Mouse (Mus musculus) MEL (cell line): ENCODE measurements at regions not wholly inside any gene's neighbourhood (a gene's known extent, or its start where the extent isn't known, plus 50 kb on each side); places are given as distances from the start of the nearest gene placed in this dataset.

Experiments
- DNase-seq: peaks from one replicate; pipeline ENCODE4 v3.0.0; 2011; ENCODE audit warnings: low read depth, low spot score
- H3K27ac ChIP-seq: 2 replicates; pipeline ENCODE4 v1.5.1; 2012; ENCODE audit warnings: low read depth, mild to moderate bottlenecking, control low read depth, low read length, moderate library complexity; ENCODE audit not compliant: control insufficient read depth
- H3K27me3 ChIP-seq, 2 experiments: fragments of 150-350 bp in 1 of 2; sonication (generic) in 1 of 2; 2 replicates each; pipeline ENCODE4 v1.6.1; 2012; ENCODE audit warnings: low read length in 2 of 2, mild to moderate bottlenecking in 2 of 2, improper control_type of control experiment in 1 of 2, moderate library complexity in 1 of 2; ENCODE audit not compliant: insufficient read depth in 2 of 2, control insufficient read depth in 1 of 2
- H3K36me3 ChIP-seq, 2 experiments: 2 replicates each; pipeline ENCODE4 v1.6.1; 2012 to 2014; ENCODE audit warnings: low read length in 2 of 2, improper control_type of control experiment in 1 of 2, inconsistent platforms in 1 of 2, mild to moderate bottlenecking in 1 of 2; ENCODE audit not compliant: insufficient read depth in 2 of 2, control insufficient read depth in 1 of 2
- H3K4me1 ChIP-seq, 2 experiments: fragments of 150-350 bp in 1 of 2; sonication (generic) in 1 of 2; 2 replicates each; pipeline ENCODE4 v1.6.1; 2012; ENCODE audit warnings: low read length in 2 of 2, improper control_type of control experiment in 1 of 2, mild to moderate bottlenecking in 1 of 2; ENCODE audit not compliant: insufficient read depth in 2 of 2, control insufficient read depth in 1 of 2
- H3K4me3 ChIP-seq, 2 experiments: fragments of 150-350 bp in 1 of 2; sonication (generic) in 1 of 2; 2 replicates each; pipeline ENCODE4 v1.5.1; 2012; ENCODE audit warnings: low read depth in 2 of 2, low read length in 2 of 2, mild to moderate bottlenecking in 2 of 2, moderate library complexity in 2 of 2, control low read depth in 1 of 2, improper control_type of control experiment in 1 of 2; ENCODE audit not compliant: control insufficient read depth in 1 of 2, insufficient read depth in 1 of 2
- H3K79me2 ChIP-seq: 2 replicates; pipeline ENCODE4 v1.6.1; 2012; ENCODE audit warnings: mild to moderate bottlenecking, low read length, moderate library complexity; ENCODE audit not compliant: control insufficient read depth, poor library complexity, insufficient read depth
- H3K9ac ChIP-seq: 2 replicates; pipeline ENCODE4 v1.6.1; 2012; ENCODE audit warnings: low read depth, mild to moderate bottlenecking, control low read depth, low read length, moderate library complexity; ENCODE audit not compliant: control insufficient read depth, poor library complexity, severe bottlenecking
- H3K9me3 ChIP-seq: fragments of 150-350 bp; sonication (generic); replicated peaks from 2 replicates; pipeline ENCODE4 v1.6.1; 2012; ENCODE audit warnings: mild to moderate bottlenecking, low read length, improper control_type of control experiment, moderate library complexity; ENCODE audit not compliant: insufficient read depth
- CHD2 ChIP-seq: IDR thresholded peaks from 2 replicates; pipeline ENCODE4 v1.6.1; 2011; ENCODE audit warnings: low read length, improper control_type of control experiment
- CTCF ChIP-seq, 3 experiments: IDR thresholded peaks in 2 of 3; conservative IDR thresholded peaks in 1 of 3; 2 replicates each; pipeline ENCODE4 v1.5.1; 2011 to 2012; ENCODE audit warnings: low read length in 3 of 3, low read depth in 2 of 3, mild to moderate bottlenecking in 2 of 3, improper control_type of control experiment in 1 of 3, inconsistent platforms in 1 of 3, mixed read lengths in 1 of 3, moderate library complexity in 1 of 3; ENCODE audit not compliant: control insufficient read depth in 1 of 3, insufficient read depth in 1 of 3, poor library complexity in 1 of 3, severe bottlenecking in 1 of 3
- E2F4 ChIP-seq: IDR thresholded peaks from 2 replicates; pipeline ENCODE4 v1.6.1; 2011; ENCODE audit warnings: low read depth, low read length, improper control_type of control experiment, borderline replicate concordance
- ETS1 ChIP-seq: IDR thresholded peaks from 2 replicates; pipeline ENCODE4 v1.6.1; 2012; ENCODE audit warnings: low read depth, mild to moderate bottlenecking, inconsistent platforms, low read length, improper control_type of control experiment, moderate library complexity
- GATA1 ChIP-seq: IDR thresholded peaks from 2 replicates; pipeline ENCODE4 v1.6.1; 2011; ENCODE audit warnings: low read depth, low read length, improper control_type of control experiment
- JUND ChIP-seq: IDR thresholded peaks from 2 replicates; pipeline ENCODE4 v1.6.1; 2011; ENCODE audit warnings: low read depth, mild to moderate bottlenecking, improper control_type of control experiment, low read length
- KAT2A ChIP-seq: conservative IDR thresholded peaks from 2 replicates; pipeline ENCODE4 v1.6.1; 2012; ENCODE audit warnings: low read depth, low read length, improper control_type of control experiment, inconsistent platforms
- MYC ChIP-seq: IDR thresholded peaks from 2 replicates; pipeline ENCODE4 v1.6.1; 2011; ENCODE audit warnings: low read depth, mild to moderate bottlenecking, low read length, improper control_type of control experiment, moderate library complexity
- NELFE ChIP-seq: IDR thresholded peaks from 2 replicates; pipeline ENCODE4 v1.6.1; 2011; ENCODE audit warnings: low read depth, low read length, improper control_type of control experiment
- POLR2AphosphoS5 ChIP-seq: IDR thresholded peaks from 2 replicates; pipeline ENCODE4 v1.6.1; 2012; ENCODE audit warnings: low read depth, borderline replicate concordance, mild to moderate bottlenecking, inconsistent platforms, low read length, moderate library complexity, mixed read lengths
- USF1 ChIP-seq: IDR thresholded peaks from 2 replicates; pipeline ENCODE4 v1.6.1; 2014; ENCODE audit warnings: low read depth, mild to moderate bottlenecking, inconsistent platforms, low read length, improper control_type of control experiment, moderate library complexity
- ZC3H11A ChIP-seq: IDR thresholded peaks from 2 replicates; pipeline ENCODE4 v1.6.1; 2012; ENCODE audit warnings: low read depth, mild to moderate bottlenecking, inconsistent platforms, low read length, improper control_type of control experiment

DNA sequence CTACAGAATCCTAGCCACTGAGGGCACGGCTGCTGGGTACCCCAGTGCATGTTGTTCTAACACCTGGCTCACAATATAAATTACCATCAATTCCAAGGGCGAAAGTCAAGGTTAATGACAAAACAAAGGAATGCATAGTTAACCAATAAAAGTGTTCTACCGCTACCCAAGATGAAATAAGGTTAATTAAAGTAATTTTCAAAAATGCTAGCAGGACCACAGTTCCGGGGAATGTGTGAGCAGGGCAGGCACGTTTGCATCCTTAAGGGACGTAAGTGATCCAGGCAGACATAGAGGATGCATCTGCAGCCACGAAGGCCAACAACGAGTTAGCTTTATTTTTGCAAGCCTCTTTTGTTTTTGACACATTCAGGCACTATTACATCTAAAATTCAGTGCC, 220.3 kb upstream of the Nfe2l3 start:
- Histone ChIP-seq H3K9ac (no peak overlapping the region), H3K27me3 (no peaks in the 10 kb centered on the region; a peak in 1 of 4 replicates), H3K4me3 (no peak overlapping the region), H3K27ac (no peak overlapping the region), H3K36me3 (no peaks in the 10 kb centered on the region), H3K9me3 (no peaks in the 10 kb centered on the region), H3K79me2 (no peaks in the 10 kb centered on the region; the same call in 1 of the 2 replicates), H3K4me1 (peaks cover 0 to 3% of the 10 kb centered on the region in 2 experiments; a peak in 3 of 4 replicates)
- TF ChIP-seq KAT2A (no peak), POLR2AphosphoS5 (no peak), CHD2 (no peak), CTCF (IDR thresholded peaks at IDR 0.05 in 2 of 3, conservative IDR thresholded peaks at IDR 0.05 in 1 of 3; ENCODE audit: control insufficient read depth in 1 of 3, insufficient read depth in 1 of 3, low read depth in 2 of 3, low read length in 3 of 3, poor library complexity in 1 of 3, severe bottlenecking in 1 of 3) (no peak), E2F4 (no peak), GATA1 (no peak), JUND (no peak), ETS1 (no peak), NELFE (no peak), USF1 (no peak)
- no peak for DNase-seq

- no peaks in the 10 kb centered on the region for H3K79me2 ChIP-seq
- H3K36me3 ChIP-seq, result no peaks in the 10 kb centered on the region
- DNase-seq, result no peak
- H3K27me3 ChIP-seq, result no peaks in the 10 kb centered on the region; a peak in 1 of 4 replicates
- no peaks in the 10 kb centered on the region for H3K9me3 ChIP-seq
- H3K27ac ChIP-seq, result no peak overlapping the region
- no peaks in the 10 kb centered on the region for H3K4me1 ChIP-seq
- H3K4me3 ChIP-seq, result no peak overlapping the region
- TF ChIP-seq E2F4 (no peak), CTCF (IDR thresholded peaks at IDR 0.05 in 2 of 3, conservative IDR thresholded peaks at IDR 0.05 in 1 of 3; ENCODE audit: control insufficient read depth in 1 of 3, insufficient read depth in 1 of 3, low read depth in 2 of 3, low read length in 3 of 3, poor library complexity in 1 of 3, severe bottlenecking in 1 of 3) (no peak)
- H3K9ac ChIP-seq, result no peak overlapping the region
Measured at GRCm38 (mm10) chr6:51215371-51215770, 217.1 kb upstream of the Nfe2l3 start.

DNA sequence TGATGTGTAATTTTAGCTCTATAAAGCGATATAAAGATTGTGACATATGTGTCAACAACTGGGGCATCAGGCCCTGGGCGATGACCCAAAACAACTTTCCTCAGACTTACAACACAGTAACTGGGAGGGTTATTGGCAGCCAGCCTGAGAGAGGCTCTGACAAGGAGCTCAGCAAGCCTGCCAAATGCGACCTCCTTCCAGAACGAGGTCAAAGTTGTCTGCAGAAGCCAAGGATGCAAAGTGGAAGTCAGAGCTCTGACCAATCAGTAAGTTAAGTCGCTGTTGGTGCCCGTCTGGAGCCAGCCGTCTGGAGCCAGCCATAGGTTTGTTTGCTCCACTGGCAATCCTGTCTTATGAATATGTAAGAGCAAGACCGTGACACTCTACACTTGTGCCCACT, 216.0 kb upstream of the Nfe2l3 start:
- TF ChIP-seq MYC (no peak), ZC3H11A (no peak)
- Histone ChIP-seq H3K27ac (no peak overlapping the region), H3K9ac (no peak overlapping the region), H3K9me3 (no peaks in the 10 kb centered on the region), H3K79me2 (no peaks in the 10 kb centered on the region), H3K36me3 (no peaks in the 10 kb centered on the region), H3K4me3 (no peak overlapping the region), H3K4me1 (no peaks in the 10 kb centered on the region), H3K27me3 (no peaks in the 10 kb centered on the region; a peak in 1 of 4 replicates)
- no peak for DNase-seq
